ENCODE assay signal across 8 mouse cellular contexts in the genomic region with DNA sequence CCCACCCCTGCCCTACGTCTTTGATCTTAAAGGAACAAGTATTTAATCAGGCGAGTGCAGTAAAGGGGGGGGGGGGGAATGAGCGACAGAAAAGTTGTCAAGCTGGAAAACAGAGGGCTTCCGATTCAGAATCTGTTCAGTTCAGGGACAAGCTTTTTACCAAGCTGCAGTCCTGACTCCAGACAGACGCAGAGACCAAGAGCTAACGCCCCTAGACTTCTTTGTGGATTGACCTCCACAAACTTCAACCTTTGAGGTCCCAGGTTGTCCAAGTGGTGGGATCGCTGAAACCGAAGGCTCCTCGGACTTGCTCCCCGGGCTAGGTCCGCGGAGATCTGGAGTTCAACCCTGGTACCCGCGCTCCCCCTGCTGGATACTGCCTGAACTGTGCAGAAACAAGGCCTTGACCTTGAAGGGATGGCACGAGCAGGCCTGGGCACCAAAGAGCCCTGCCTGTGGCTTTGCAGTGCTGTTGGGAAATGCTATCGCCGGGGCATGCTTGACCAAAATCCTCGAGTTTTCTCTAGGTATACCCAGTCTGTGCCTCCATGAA. TPM values are rescaled to one million over a fixed set of nuclear protein-coding genes. Genes with fewer than 3 reads are reported as not detected.
DNase-seq lines count a peak whose midpoint lies in the region; ATAC-seq lines count a peak whose summit lies in the region.

No protein-coding gene starts in this region.

- peaks cover 8% of the 10 kb centered on the region; the same call in 1 of the 2 replicates for H3K4me1 ChIP-seq in forebrain, embryonic 14.5 days (ENCODE audit: control insufficient read depth, insufficient read depth, low read length)
- H3K4me1 ChIP-seq in neural tube, embryonic 14.5 days (ENCODE audit: control insufficient read depth, insufficient read depth, low read length), result peaks cover 7% of the 10 kb centered on the region; the same call in 1 of the 2 replicates

- ATAC-seq in forebrain, embryonic 14.5 days, result peak; percentile 62
- peak; percentile 72 for ATAC-seq in neural tube, embryonic 14.5 days (ENCODE audit: low read depth)

- WGBS in forebrain, embryonic 14.5 days, result 4% methylated on average over 18 of the region's 18 CpGs
- 3% methylated on average over 18 of the region's 18 CpGs for WGBS in neural tube, embryonic 14.5 days

- intact Hi-C loops in heart, postnatal 10 days (cut with DNase I), result loop anchor here (1.0 kb wide), 1 partner anchor 166 kb away; no protein-coding TSS in a partner anchor

- H3K27me3 ChIP-seq in forebrain, embryonic 14.5 days (replicated peaks; ENCODE audit: control insufficient read depth, insufficient read depth, low read length), result peaks cover 23% of the 10 kb centered on the region; the same call in 1 of the 2 replicates
- peaks cover 40% of the 10 kb centered on the region for H3K27me3 ChIP-seq in neural tube, embryonic 14.5 days (ENCODE audit: control insufficient read depth, insufficient read depth, low read length)

- H3K27ac ChIP-seq in forebrain, embryonic 14.5 days (ENCODE audit: low read depth, low read length), result peak overlapping the region; percentile 96
- H3K27ac ChIP-seq in neural tube, embryonic 14.5 days (ENCODE audit: low read depth, low read length), result no peak overlapping the region

- peak overlapping the region; percentile 45 for H3K4me3 ChIP-seq in forebrain, embryonic 14.5 days (ENCODE audit: low read depth, low read length)
- 0 out of 2 replicates have a peak overlapping the region, but pooled peaks have one; percentile 20 for H3K4me3 ChIP-seq in neural tube, embryonic 14.5 days (ENCODE audit: low read depth, low read length)

- H3K9me3 ChIP-seq in forebrain, embryonic 14.5 days (replicated peaks; ENCODE audit: control insufficient read depth, low read length), result no peaks in the 10 kb centered on the region
- no peaks in the 10 kb centered on the region for H3K9me3 ChIP-seq in neural tube, embryonic 14.5 days (ENCODE audit: control insufficient read depth, low read length)

- H3K36me3 ChIP-seq in forebrain, embryonic 14.5 days (ENCODE audit: control insufficient read depth, insufficient read depth, low read length), result 0 out of 2 replicates have a peak, but pooled peaks cover 2% of the 10 kb centered on the region
- no peaks in the 10 kb centered on the region for H3K36me3 ChIP-seq in neural tube, embryonic 14.5 days (ENCODE audit: control insufficient read depth, insufficient read depth, low read length)

- peak; percentile 92 for DNase-seq in ES-CJ7 (ENCODE audit: low read depth, low spot score)
- DNase-seq in cerebellum, adult 11 months, result peak; percentile 87
- peak; percentile 90 for DNase-seq in forebrain, embryonic 14.5 days (ENCODE audit: low spot score)
- peak; percentile 95 to 98 for DNase-seq in heart, postnatal 10 days
- peak; percentile 96 to 98 for DNase-seq in kidney, postnatal 4 days
- peak; percentile 90 to 91 for DNase-seq in lung, adult 18-20 months
- DNase-seq in testis, postnatal 14 days (ENCODE audit: low spot score), result peak; percentile 85

- H3K4me2 ChIP-seq in forebrain, embryonic 14.5 days (ENCODE audit: low read length), result peak overlapping the region; percentile 53
- peak overlapping the region; percentile 29; the same call in 1 of the 2 replicates for H3K4me2 ChIP-seq in neural tube, embryonic 14.5 days (ENCODE audit: low read depth, low read length)

- peak overlapping the region; percentile 82 for H3K9ac ChIP-seq in forebrain, embryonic 14.5 days (ENCODE audit: low read length)
- 0 out of 2 replicates have a peak overlapping the region, but pooled peaks have one; percentile 3 for H3K9ac ChIP-seq in neural tube, embryonic 14.5 days (replicated peaks; ENCODE audit: low read depth, low read length)

RNA-seq across cellular contexts. Expression of a gene that starts 0.4 kb away (rescaled TPM):
- polyA plus RNA-seq in forebrain, embryonic 14.5 days (2014; fragmentation: Nextera tagmentation; extraction: Ambion mirVana), result 118 and 123 TPM in 2 replicates
- total RNA-seq in heart, postnatal 10 days (2021), result 1 to 10 TPM; 2.5 to 4.5 TPM
- polyA plus RNA-seq in neural tube, embryonic 14.5 days (2014; fragmentation: Nextera tagmentation; extraction: Ambion mirVana), result 13.2 and 13.5 TPM in 2 replicates

RNA-seq across cellular contexts. Expression of a gene that starts 0.4 kb away (rescaled TPM):
- 13.5 and 20.1 TPM in 2 replicates for polyA plus RNA-seq in forebrain, embryonic 14.5 days (2014; fragmentation: Nextera tagmentation; extraction: Ambion mirVana)
- total RNA-seq in heart, postnatal 10 days (2021), result 10 to 100 TPM; 52.4 to 54.4 TPM
- 1.5 and 39.2 TPM in 2 replicates for polyA plus RNA-seq in neural tube, embryonic 14.5 days (2014; fragmentation: Nextera tagmentation; extraction: Ambion mirVana)

RNA-seq across cellular contexts. Expression of a gene that starts 45.1 kb away (rescaled TPM):
- 5.3 and 6.0 TPM in 2 replicates for polyA plus RNA-seq in forebrain, embryonic 14.5 days (2014; fragmentation: Nextera tagmentation; extraction: Ambion mirVana)
- total RNA-seq in heart, postnatal 10 days (2021), result 10 to 100 TPM; 12.4 to 13.0 TPM
- polyA plus RNA-seq in neural tube, embryonic 14.5 days (2014; fragmentation: Nextera tagmentation; extraction: Ambion mirVana), result 2.7 and 3.3 TPM in 2 replicates

RNA-seq across cellular contexts. Expression of a gene that starts 48.4 kb away (rescaled TPM):
- 75.1 and 81.1 TPM in 2 replicates for polyA plus RNA-seq in forebrain, embryonic 14.5 days (2014; fragmentation: Nextera tagmentation; extraction: Ambion mirVana)
- total RNA-seq in heart, postnatal 10 days (2021), result 10 to 100 TPM; 15.5 to 15.6 TPM
- polyA plus RNA-seq in neural tube, embryonic 14.5 days (2014; fragmentation: Nextera tagmentation; extraction: Ambion mirVana), result 112 and 129 TPM in 2 replicates
